Mouse (Mus musculus) C2C12 (cell line): Measurements from ENCODE around the gene Car1.

Experiments used
- CEBPB ChIP-seq: IDR thresholded peaks from one replicate; pipeline ENCODE4 v1.6.1; 2011; ENCODE audit warnings: low read depth, mild to moderate bottlenecking, control low read depth, moderate library complexity
- CTCF ChIP-seq: IDR thresholded peaks from one replicate; pipeline ENCODE4 v1.5.1; 2011; ENCODE audit not compliant: control insufficient read depth, insufficient read depth, insufficient read length
- USF1 ChIP-seq: IDR thresholded peaks from one replicate; pipeline ENCODE4 v1.6.1; 2011; ENCODE audit warnings: low read depth, mild to moderate bottlenecking, control low read depth, moderate library complexity

- TF ChIP-seq USF1 (no peak), CTCF (no peak), CEBPB (no peak)
Measured at GRCm38 (mm10) chr3:14854446-14854845, 46.3 kb upstream of the Car1 start.
